Mouse (Mus musculus) neural tube, embryonic 13.5 days (tissue): Measurements from ENCODE around the gene Nmrk1. TPM values are rescaled to one million over a fixed set of nuclear protein-coding genes. Genes with fewer than 3 reads are reported as not detected.
A peak's percentile ranks its signal among the peaks of the same experiment; 100 is the strongest.

Source experiments
- ATAC-seq: fragments of 200-750 bp; cut with Nextera tagmentation; 2 replicates; pipeline ENCODE4 v1.8.0; 2017; ENCODE audit warnings: low read depth, mild to moderate bottlenecking, moderate TSS enrichment, moderate library complexity
- H3K27ac ChIP-seq: fragments of 300-500 bp; sonication (generic); replicated peaks from 2 replicates; pipeline ENCODE4 v1.5.1; 2015; ENCODE audit warnings: moderate library complexity, mild to moderate bottlenecking, inconsistent platforms
- H3K27me3 ChIP-seq: fragments of 300-500 bp; sonication (generic); 2 replicates; pipeline ENCODE4 v1.6.1; 2015; ENCODE audit warnings: mild to moderate bottlenecking, inconsistent platforms
- H3K36me3 ChIP-seq: fragments of 300-500 bp; sonication (generic); 2 replicates; pipeline ENCODE4 v1.6.1; 2015; ENCODE audit warnings: mild to moderate bottlenecking, inconsistent platforms
- H3K4me1 ChIP-seq: fragments of 300-500 bp; sonication (generic); replicated peaks from 2 replicates; pipeline ENCODE4 v1.6.1; 2015; ENCODE audit warnings: inconsistent platforms
- H3K4me2 ChIP-seq: fragments of 300-500 bp; sonication (generic); 2 replicates; pipeline ENCODE4 v1.6.1; 2015; ENCODE audit warnings: inconsistent platforms, mild to moderate bottlenecking, moderate library complexity
- H3K4me3 ChIP-seq: fragments of 300-500 bp; sonication (generic); 2 replicates; pipeline ENCODE4 v1.5.1; 2015; ENCODE audit warnings: mild to moderate bottlenecking, inconsistent platforms
- H3K9ac ChIP-seq: fragments of 300-500 bp; sonication (generic); 2 replicates; pipeline ENCODE4 v1.6.1; 2015; ENCODE audit warnings: moderate library complexity, mild to moderate bottlenecking, inconsistent platforms
- H3K9me3 ChIP-seq: fragments of 300-500 bp; sonication (generic); 2 replicates; pipeline ENCODE4 v1.6.1; 2016; ENCODE audit warnings: inconsistent platforms
- WGBS: fragments of 180-500 bp; shearing (Covaris S2); methylation state at CpG from one replicate; pipeline ENCODE4 v1.1.7; 2015; 5-methylcytosine and 5-hydroxymethylcytosine counted together
- polyA plus RNA-seq: library from polyadenylated mRNA; unstranded; fragments of >200 nt; fragmentation: Nextera tagmentation; extraction: Ambion mirVana; gene quantifications from 2 replicates; pipeline ENCODE4 v1.2.1, GENCODE M21; 2015

The Nmrk1 gene
- polyA plus RNA-seq, 1 experiment from 2014 or later = 12.0 TPM

DNA sequence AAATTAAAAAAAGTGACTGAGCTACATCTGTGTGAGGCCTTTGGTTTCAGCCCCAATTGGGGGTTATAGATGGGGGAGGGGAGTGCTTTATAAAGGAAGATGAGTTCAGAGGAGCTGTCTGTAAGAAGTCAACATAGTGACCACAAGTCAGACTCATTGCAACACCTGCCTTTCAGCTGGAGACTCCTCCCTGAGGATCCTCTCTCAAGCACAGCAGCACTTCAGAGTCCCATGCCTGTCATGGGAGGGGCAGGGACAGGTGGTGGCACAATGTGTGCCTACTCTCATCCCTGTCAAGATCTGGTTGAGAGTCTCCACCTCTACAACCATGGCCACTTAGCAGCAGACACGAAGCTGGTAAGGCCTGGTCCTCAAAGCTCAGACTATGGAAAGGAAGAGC lies 12.1 kb upstream of the Nmrk1 start:
- Histone ChIP-seq H3K4me3 (no peak overlapping the region), H3K27me3 (no peaks in the 10 kb centered on the region), H3K9ac (no peak overlapping the region), H3K36me3 (no peaks in the 10 kb centered on the region), H3K9me3 (no peaks in the 10 kb centered on the region), H3K27ac (no peak overlapping the region), H3K4me2 (no peak overlapping the region), H3K4me1 (no peaks in the 10 kb centered on the region)
- no peak for ATAC-seq
- 90% methylated on average over 1 of the region's 1 CpGs for whole genome bisulfite sequencing

DNA sequence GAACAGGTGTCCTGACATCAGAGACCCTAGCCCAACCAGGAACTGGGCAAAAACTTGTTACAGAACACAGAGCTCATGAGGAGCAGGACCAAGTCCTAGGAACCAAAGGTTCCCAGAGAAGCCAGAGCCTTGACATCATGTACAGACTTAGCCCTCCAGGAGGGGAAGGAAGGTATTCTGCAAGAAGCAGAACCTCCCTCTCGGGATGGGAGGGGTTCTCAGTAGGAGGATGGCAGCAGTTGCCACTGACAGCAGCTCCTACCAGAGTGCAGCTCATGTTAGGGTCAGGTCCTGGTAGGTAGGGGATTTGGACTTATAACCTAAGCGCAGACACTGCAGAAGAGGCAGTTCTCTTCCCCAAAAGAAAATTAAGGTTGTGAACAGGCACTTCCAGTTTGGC lies 7.9 kb upstream of the Nmrk1 start:
- no peaks in the 10 kb centered on the region for H3K4me1 ChIP-seq
- H3K36me3 ChIP-seq = no peaks in the 10 kb centered on the region
- H3K9ac ChIP-seq = no peak overlapping the region
- no peaks in the 10 kb centered on the region for H3K9me3 ChIP-seq
- H3K27ac ChIP-seq = no peak overlapping the region
- H3K27me3 ChIP-seq = 0 out of 2 replicates have a peak, but pooled peaks cover 1% of the 10 kb centered on the region
- 68% methylated on average over 2 of the region's 2 CpGs for WGBS
- H3K4me3 ChIP-seq = no peak overlapping the region
- H3K4me2 ChIP-seq = no peak overlapping the region
- no peak for ATAC-seq

DNA sequence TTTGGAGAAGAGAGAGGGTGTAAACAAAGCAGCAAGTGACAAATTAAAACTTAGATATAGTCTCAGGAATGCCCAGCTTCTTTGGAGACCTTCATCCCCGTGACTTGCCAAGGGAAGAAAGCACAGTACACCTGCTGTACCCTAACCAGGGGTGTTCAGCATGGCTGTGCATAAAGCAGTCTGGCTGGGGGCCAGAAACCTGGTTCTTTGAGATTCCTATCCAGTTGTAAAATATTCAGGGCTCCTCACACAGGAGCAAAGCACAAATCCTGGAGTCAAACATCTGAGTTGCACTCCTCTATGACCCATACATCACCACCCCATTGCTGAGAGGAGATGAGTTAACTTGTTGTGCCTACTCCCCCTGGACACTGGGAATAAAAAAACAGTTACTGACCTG lies 2.2 kb upstream of the Nmrk1 start:
- Histone ChIP-seq H3K9ac (no peak overlapping the region), H3K9me3 (no peaks in the 10 kb centered on the region), H3K27ac (no peak overlapping the region), H3K4me2 (peak overlapping the region; percentile 80; the same call in 1 of the 2 replicates), H3K4me3 (no peak overlapping the region), H3K27me3 (peaks cover 10% of the 10 kb centered on the region; the same call in 1 of the 2 replicates), H3K4me1 (peaks cover 18% of the 10 kb centered on the region), H3K36me3 (no peaks in the 10 kb centered on the region)
- no peak for ATAC-seq
- WGBS = 45% methylated on average over 1 of the region's 1 CpGs

DNA sequence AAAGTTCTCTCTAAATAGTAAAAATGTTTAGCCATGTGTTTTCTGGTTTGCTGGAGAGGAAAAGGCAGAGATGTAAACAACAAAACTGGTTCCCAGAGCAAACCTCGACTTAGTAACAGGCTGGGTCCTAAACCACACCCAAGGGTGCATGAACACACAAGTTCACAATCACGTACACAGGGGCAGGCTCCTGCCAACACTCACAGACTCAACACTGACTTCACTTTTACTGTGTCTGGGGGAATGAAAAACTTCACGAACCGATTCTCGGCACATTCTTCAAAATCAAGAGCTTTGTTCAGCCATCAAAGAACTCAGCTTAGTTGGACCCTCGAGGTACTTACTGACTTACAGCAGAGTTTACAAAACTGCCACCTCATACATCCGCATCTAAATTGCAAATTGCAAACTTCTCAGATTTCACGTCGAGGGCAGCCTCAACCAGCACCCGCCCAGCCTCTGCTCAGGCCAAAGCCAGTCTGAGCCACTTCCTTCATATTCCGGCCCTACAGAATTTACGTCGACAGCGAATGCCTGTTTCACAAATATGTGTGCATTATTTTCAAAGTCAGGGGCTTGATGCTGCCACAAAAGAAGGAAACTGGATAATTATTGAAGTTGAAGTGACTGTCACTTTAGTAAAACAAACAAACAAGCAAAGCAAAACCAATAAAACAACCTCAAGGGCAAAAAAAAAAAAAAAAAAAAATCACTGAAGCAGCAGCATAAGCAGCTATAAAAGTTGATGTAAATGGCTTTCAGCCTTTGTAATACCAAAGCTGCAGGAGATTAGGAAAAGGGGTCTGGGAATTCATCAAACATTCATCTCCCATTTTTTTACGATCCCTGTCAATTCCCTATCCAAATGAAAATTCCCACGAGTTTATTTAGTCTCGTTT lies 1.3 kb upstream of the Nmrk1 start:
- 10% methylated on average over 17 of the region's 17 CpGs for WGBS
- Histone ChIP-seq H3K4me3 (peak overlapping the region; percentile 70), H3K4me2 (peak overlapping the region; percentile 80), H3K9me3 (no peaks in the 10 kb centered on the region), H3K9ac (peak overlapping the region; percentile 72), H3K27ac (no peak overlapping the region), H3K27me3 (peaks cover 10% of the 10 kb centered on the region; the same call in 1 of the 2 replicates), H3K4me1 (peaks cover 18% of the 10 kb centered on the region), H3K36me3 (no peaks in the 10 kb centered on the region)
- no peak for ATAC-seq

DNA sequence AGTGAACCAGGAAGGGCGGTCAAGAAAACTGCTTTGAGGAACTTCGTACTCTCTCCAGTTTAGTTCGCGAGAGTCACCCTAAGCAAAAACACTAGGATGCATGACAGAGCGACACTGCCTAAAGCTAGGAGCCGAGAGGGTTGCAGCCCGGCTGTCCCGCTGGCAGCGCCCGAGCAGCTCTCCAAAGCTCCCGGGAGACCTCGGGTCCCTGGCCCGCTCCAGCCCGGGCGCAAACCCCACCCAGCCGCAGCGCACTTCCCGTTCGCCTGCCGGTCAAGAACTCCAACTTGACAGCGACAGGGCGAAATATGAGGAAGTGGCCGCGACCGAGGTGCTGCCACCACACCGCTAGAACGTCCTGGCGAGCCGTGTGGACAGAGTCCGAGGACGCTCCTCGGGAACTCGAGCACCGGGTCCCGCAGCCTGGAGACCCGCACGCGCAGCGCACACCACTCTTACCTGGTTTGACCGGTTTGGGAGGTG lies 548 bp upstream of the Nmrk1 start:
- Histone ChIP-seq H3K9ac (peak overlapping the region; percentile 72), H3K4me1 (peaks cover 18% of the 10 kb centered on the region), H3K27ac (peak overlapping the region; percentile 66), H3K4me2 (peak overlapping the region; percentile 80), H3K9me3 (no peaks in the 10 kb centered on the region), H3K27me3 (peaks cover 10% of the 10 kb centered on the region; the same call in 1 of the 2 replicates), H3K4me3 (peak overlapping the region; percentile 70), H3K36me3 (no peaks in the 10 kb centered on the region)
- ATAC-seq = peak; percentile 81
- WGBS = under 1% methylated on average over 40 of the region's 40 CpGs

DNA sequence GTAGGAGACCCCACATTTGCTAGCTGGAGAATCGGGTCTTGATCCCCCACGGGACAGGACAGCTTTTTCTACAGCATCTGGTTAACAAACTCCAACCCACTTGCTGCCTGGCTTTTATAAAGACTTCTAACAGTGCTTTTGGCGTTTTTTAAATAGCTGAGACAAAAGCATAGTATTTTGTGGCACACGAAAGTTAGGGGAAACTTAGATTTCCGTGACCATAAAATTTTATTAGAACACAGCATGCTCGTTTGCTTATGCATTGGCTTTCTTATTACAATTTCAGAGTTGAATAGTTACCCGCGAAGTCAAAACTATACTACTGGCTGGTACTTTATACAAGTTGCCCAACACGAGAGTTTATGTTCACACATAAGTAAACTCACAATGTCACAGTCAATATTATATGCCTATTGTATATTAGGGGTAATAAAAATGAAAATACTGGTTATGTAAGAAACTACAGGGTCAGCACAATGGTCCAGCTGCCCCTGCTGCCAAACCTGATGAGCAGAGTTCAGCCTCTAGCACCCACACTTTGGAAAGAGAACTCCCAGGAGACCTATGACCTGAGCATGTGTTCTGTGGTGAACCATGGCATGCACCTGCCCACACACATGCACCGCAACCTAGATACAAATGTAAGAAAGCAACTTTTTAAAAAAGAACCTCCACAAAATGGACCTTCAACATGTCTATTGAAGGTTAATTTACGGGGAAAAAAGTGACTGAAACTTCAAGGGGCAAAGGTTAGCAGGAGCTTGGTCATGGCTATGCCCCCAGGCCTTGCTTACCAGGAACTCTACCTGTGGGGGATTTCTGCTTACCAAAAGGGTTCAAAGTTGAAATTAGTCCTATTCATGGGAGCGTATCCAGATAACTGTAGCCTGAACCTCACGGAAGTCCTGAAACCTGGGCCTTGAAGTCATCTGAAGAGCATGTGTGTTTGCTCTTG lies 758 bp downstream of the Nmrk1 start:
- Histone ChIP-seq H3K4me1 (peaks cover 18% of the 10 kb centered on the region), H3K27ac (no peak overlapping the region), H3K4me2 (peak overlapping the region; percentile 80), H3K36me3 (no peaks in the 10 kb centered on the region), H3K9ac (peak overlapping the region; percentile 72; the same call in 1 of the 2 replicates), H3K4me3 (peak overlapping the region; percentile 70), H3K9me3 (no peaks in the 10 kb centered on the region), H3K27me3 (peaks cover 10% of the 10 kb centered on the region; the same call in 1 of the 2 replicates)
- WGBS = 58% methylated on average over 13 of the region's 13 CpGs
- ATAC-seq = no peak

DNA sequence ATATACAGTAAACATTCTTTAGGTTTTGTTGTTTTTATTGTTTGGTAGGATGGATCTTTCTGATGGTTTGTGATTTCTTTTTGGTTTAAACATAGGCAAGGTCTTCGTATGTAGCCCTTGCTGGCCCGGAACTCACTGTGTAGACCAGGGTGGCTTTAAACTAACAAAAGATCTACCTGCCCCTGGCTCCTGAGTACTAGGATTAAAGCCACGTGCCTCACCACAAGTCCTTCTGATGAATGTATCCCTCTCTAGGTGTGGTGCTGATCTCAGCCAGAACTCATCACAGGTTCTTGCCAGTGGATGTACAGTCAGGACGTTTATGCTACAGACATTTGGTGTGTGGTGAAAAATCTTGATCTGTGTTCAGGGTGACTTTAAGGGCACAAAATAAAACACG lies 6.2 kb downstream of the Nmrk1 start:
- no peak overlapping the region for H3K9ac ChIP-seq
- no peak overlapping the region for H3K27ac ChIP-seq
- H3K4me1 ChIP-seq = no peaks in the 10 kb centered on the region
- H3K9me3 ChIP-seq = no peaks in the 10 kb centered on the region
- no peaks in the 10 kb centered on the region for H3K36me3 ChIP-seq
- WGBS = 87% methylated on average over 5 of the region's 5 CpGs
- no peaks in the 10 kb centered on the region for H3K27me3 ChIP-seq
- no peak overlapping the region for H3K4me3 ChIP-seq
- no peak for ATAC-seq
- no peak overlapping the region for H3K4me2 ChIP-seq

DNA sequence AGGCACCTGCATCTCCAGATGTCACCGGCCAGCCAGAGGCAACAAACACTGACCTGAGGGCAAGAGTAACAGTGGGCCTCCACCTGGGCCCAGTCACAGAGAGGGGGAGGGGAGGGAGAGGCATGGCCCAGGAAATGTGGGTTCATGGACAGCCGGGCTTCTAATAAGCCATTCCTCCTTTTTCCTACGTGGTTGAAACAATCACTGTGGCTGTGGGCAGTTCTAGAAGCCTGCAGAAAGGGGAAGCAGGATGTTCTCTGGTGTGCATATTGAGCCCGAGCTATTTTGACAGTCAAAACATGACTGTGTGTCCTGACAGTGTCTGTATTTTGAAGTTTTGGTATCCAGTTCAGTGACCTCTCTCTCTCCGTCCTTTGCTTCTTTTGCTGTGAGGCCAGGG lies 7.2 kb downstream of the Nmrk1 start:
- Histone ChIP-seq H3K36me3 (no peaks in the 10 kb centered on the region), H3K4me1 (no peaks in the 10 kb centered on the region)

DNA sequence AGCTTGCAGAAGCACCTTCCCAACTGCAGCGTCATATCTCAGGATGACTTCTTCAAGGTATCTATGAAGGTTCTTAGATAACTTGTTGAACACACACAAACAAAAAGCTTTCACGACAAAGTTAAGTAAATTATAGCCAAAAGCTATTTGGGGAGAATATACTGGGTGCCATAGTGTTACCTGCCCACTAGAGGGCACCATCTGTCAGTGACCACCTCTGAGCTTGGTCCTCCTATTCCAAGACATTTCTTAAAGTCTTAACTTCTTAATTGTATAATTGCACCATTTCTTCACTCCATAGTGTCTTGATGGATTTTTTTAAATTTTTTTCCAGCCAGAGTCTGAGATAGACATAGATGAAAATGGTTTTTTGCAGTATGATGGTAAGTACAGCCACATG lies 7.8 kb downstream of the Nmrk1 start:
- H3K4me3 ChIP-seq = no peak overlapping the region
- no peak overlapping the region for H3K27ac ChIP-seq
- no peaks in the 10 kb centered on the region for H3K36me3 ChIP-seq
- H3K27me3 ChIP-seq = no peaks in the 10 kb centered on the region
- H3K4me2 ChIP-seq = no peak overlapping the region
- no peak for ATAC-seq
- 32% methylated on average over 2 of the region's 2 CpGs for WGBS
- no peaks in the 10 kb centered on the region for H3K4me1 ChIP-seq
- no peak overlapping the region for H3K9ac ChIP-seq
- no peaks in the 10 kb centered on the region for H3K9me3 ChIP-seq

More for the DNA sequence above, 7.2 kb downstream of the Nmrk1 start:
- no peak overlapping the region for H3K4me2 ChIP-seq
- no peak overlapping the region for H3K4me3 ChIP-seq
- no peak overlapping the region for H3K9ac ChIP-seq
- no peaks in the 10 kb centered on the region for H3K27me3 ChIP-seq
- no peak overlapping the region for H3K27ac ChIP-seq
- H3K9me3 ChIP-seq = no peaks in the 10 kb centered on the region
- WGBS = 71% methylated on average over 5 of the region's 5 CpGs
- ATAC-seq = no peak

DNA sequence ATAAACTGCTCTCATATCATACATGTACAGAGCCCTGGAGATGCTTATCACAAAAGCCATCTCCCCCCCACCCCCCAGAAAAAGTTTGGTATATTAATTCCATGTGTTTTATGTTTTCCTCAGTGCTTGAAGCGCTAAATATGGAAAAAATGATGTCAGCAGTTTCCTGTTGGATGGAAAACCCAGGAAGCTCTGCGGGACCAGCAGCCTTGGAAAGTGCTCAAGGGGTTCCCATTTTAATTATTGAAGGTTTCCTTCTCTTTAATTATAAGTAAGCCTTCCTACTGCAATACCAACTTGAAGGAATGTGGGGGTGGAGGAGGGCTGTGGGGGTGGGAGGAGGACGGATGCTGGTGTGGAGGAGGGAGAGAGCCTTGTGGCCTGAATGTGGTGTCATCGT lies 9.3 kb downstream of the Nmrk1 start:
- 74% methylated on average over 4 of the region's 4 CpGs for WGBS
- H3K9ac ChIP-seq = no peak overlapping the region

DNA sequence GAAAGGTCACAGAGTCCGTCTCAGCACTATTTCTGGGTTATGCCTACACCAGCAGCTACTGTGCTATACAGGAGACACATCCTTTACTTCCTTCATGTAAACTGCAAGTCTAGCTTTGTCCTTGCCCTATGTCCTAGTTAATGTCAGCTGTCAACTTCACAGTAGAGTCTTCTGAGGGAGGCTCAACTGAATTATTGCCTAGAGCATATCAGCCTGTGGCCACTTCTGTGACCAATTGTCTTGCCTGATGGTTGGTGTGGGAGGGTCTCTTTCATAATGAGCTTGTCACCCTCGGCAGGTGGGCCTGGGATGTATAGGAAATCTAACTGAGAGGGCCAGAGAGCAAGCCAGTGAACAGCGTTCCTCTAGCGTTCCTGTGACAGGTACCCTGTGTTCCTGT lies 11.7 kb downstream of the Nmrk1 start:
- Histone ChIP-seq H3K9ac (no peak overlapping the region), H3K9me3 (no peaks in the 10 kb centered on the region), H3K27me3 (no peaks in the 10 kb centered on the region), H3K4me3 (no peak overlapping the region), H3K4me2 (no peak overlapping the region), H3K27ac (no peak overlapping the region), H3K4me1 (no peaks in the 10 kb centered on the region), H3K36me3 (no peaks in the 10 kb centered on the region)
- WGBS = 46% methylated on average over 4 of the region's 4 CpGs
- ATAC-seq = no peak

More for the DNA sequence above, 9.3 kb downstream of the Nmrk1 start:
- ATAC-seq = no peak
- H3K4me2 ChIP-seq = no peak overlapping the region
- no peaks in the 10 kb centered on the region for H3K4me1 ChIP-seq
- no peaks in the 10 kb centered on the region for H3K36me3 ChIP-seq
- H3K27ac ChIP-seq = no peak overlapping the region
- H3K4me3 ChIP-seq = no peak overlapping the region
- H3K9me3 ChIP-seq = no peaks in the 10 kb centered on the region
- H3K27me3 ChIP-seq = no peaks in the 10 kb centered on the region

DNA sequence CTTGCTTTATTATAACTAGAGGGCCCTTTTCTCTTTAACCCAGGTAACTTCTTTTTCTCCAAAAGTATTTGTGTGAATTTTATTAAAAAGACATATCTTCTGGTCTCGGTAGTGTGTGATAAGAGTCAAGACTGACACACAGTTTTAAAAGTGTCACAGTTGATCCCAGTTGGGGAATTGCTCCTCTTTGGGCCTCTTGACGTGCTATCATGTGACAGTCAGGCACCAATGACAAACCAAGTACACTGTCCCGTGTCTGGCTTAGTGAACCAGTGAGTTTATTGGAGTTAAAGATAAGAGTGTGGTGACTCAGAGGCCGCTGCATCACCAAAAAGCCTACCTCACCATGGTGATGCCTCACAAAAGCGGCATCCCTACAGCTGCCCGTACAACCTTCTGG lies 12.3 kb downstream of the Nmrk1 start:
- ATAC-seq = no peak
- Histone ChIP-seq H3K4me1 (no peaks in the 10 kb centered on the region), H3K4me2 (no peak overlapping the region), H3K27ac (no peak overlapping the region), H3K9ac (no peak overlapping the region), H3K9me3 (no peaks in the 10 kb centered on the region), H3K4me3 (no peak overlapping the region), H3K27me3 (no peaks in the 10 kb centered on the region), H3K36me3 (no peaks in the 10 kb centered on the region)
- WGBS = 79% methylated on average over 6 of the region's 6 CpGs
